In genomic region chr3:153834071-153834470, GRCm38 (mm10) we compare ENCODE assay signal across 31 mouse cellular contexts. TPM values are rescaled to one million over a fixed set of nuclear protein-coding genes. Genes with fewer than 3 reads are reported as not detected.
"Had no signal": no experiment of that assay in that cellular context is flagged by ENCODE, and none has a peak within 500 bp of the region (broad histone marks: within the 10 kb centered on the region; RNA-seq: fewer than 3 reads in every experiment).

No protein-coding gene starts in this region.

- H3K4me1 ChIP-seq: hindbrain, embryonic 13.5 days; hindbrain, embryonic 15.5 days; kidney, embryonic 15.5 days had no signal

- H3K27me3 ChIP-seq: hindbrain, embryonic 15.5 days; kidney, embryonic 15.5 days; limb, embryonic 12.5 days had no signal

- H3K9me3 ChIP-seq: hindbrain, embryonic 13.5 days; hindbrain, embryonic 15.5 days; kidney, embryonic 15.5 days; limb, embryonic 10.5 days; limb, embryonic 12.5 days had no signal

- ATAC-seq: forebrain, embryonic 16.5 days; hindbrain, postnatal 0 days; intestine, embryonic 16.5 days had no signal

- H3K36me3 ChIP-seq: hindbrain, embryonic 13.5 days; hindbrain, embryonic 15.5 days; kidney, embryonic 15.5 days; limb, embryonic 10.5 days; limb, embryonic 12.5 days had no signal

- H3K9ac ChIP-seq: hindbrain, embryonic 13.5 days; hindbrain, embryonic 15.5 days; kidney, embryonic 15.5 days; limb, embryonic 12.5 days had no signal

- DNase-seq: gastrocnemius, postnatal 14 days; gastrocnemius, postnatal 36 days; heart, adult 18-20 months; heart, postnatal 10 days; kidney, adult 11 months; kidney, adult 2 months; kidney, adult 9 months; kidney, postnatal 14 days; kidney, postnatal 36 days had no signal

- H3K27ac ChIP-seq: hindbrain, embryonic 13.5 days; hindbrain, embryonic 15.5 days; hindbrain, postnatal 0 days; kidney, embryonic 15.5 days; kidney, postnatal 0 days; layer of hippocampus, adult 2 months; left cerebral cortex, adult 2 months; limb, embryonic 10.5 days; limb, embryonic 12.5 days had no signal

- H3K4me3 ChIP-seq: hindbrain, embryonic 13.5 days; hindbrain, embryonic 15.5 days; kidney, embryonic 15.5 days; layer of hippocampus, adult 2 months; left cerebral cortex, adult 2 months; limb, embryonic 10.5 days; limb, embryonic 12.5 days had no signal

- H3K4me2 ChIP-seq: heart, embryonic 11.5 days; hindbrain, embryonic 13.5 days; hindbrain, embryonic 15.5 days; kidney, embryonic 15.5 days; limb, embryonic 12.5 days had no signal

RNA-seq across cellular contexts. Expression of gene Asb17, which starts 9.9 kb away (rescaled TPM):
- total RNA-seq: gastrocnemius, adult 18-20 months; gastrocnemius, postnatal 14 days; gastrocnemius, postnatal 36 days; heart, adult 18-20 months; heart, adult 8-10 months; heart, postnatal 10 days; heart, postnatal 25 days; hematopoietic stem cell, adult 5-6 weeks; hindbrain, postnatal 0 days; layer of hippocampus, adult 2 months; layer of hippocampus, postnatal 10 days; left cerebral cortex, adult 2 months; left cerebral cortex, postnatal 14 days; left cerebral cortex, postnatal 36 days; liver, adult 2 months had no signal
- polyA plus RNA-seq: forebrain, embryonic 16.5 days; frontal cortex, adult 2 months; hindbrain, postnatal 0 days; intestine, embryonic 14.5 days; kidney, postnatal 0 days; liver, adult 2 months had no signal
